Mouse (Mus musculus): ENCODE results near the gene Trabd2b. TPM values are rescaled to one million over a fixed set of nuclear protein-coding genes. Genes with fewer than 3 reads are reported as not detected.

Gene Trabd2b
- total and polyA plus RNA-seq, 2 experiments from 2014 or later: 4.5 to 10.5 TPM

- 81% methylated on average over 3 of the region's 3 CpGs for WGBS
- DNase-seq (ENCODE audit: low spot score) (no peak), ATAC-seq (ENCODE audit: insufficient read depth, low read depth) (no peak)
- Histone ChIP-seq H3K36me3 (replicated peaks; ENCODE audit: control insufficient read depth, insufficient read depth, low read length) (no peaks in the 10 kb centered on the region), H3K27me3 (ENCODE audit: control insufficient read depth, insufficient read depth, low read length) (no peaks in the 10 kb centered on the region), H3K27ac (ENCODE audit: low read depth) (no peak overlapping the region), H3K4me1 (ENCODE audit: control insufficient read depth, insufficient read depth) (peaks cover 6% of the 10 kb centered on the region; the same call in 1 of the 2 replicates), H3K9ac (replicated peaks; ENCODE audit: low read depth, low read length) (no peak overlapping the region), H3K4me3 (ENCODE audit: low read depth, low read length) (no peak overlapping the region), H3K9me3 (replicated peaks; ENCODE audit: control insufficient read depth, low read length) (no peaks in the 10 kb centered on the region), H3K4me2 (ENCODE audit: low read depth, low read length) (no peak overlapping the region)
- no peak for TF ChIP-seq EP300 (IDR thresholded peaks at IDR 0.05; ENCODE audit: low read depth)
- TF ChIP-seq CTCF (IDR thresholded peaks at IDR 0.05; ENCODE audit: low read depth): no peak
Measured at GRCm38 (mm10) chr4:114442661-114443060, 36.1 kb downstream of the Trabd2b start.

GRCm38 (mm10) chr4:114448393-114449052 lies 42.0 kb downstream of the Trabd2b start:
- Histone ChIP-seq H3K36me3 (replicated peaks; ENCODE audit: control insufficient read depth, insufficient read depth, low read length) (no peaks in the 10 kb centered on the region), H3K4me2 (ENCODE audit: low read depth, low read length) (no peak overlapping the region), H3K27ac (ENCODE audit: low read depth) (peak overlapping the region; percentile 52; the same call in 1 of the 2 replicates), H3K9ac (replicated peaks; ENCODE audit: low read depth, low read length) (no peak overlapping the region), H3K4me3 (ENCODE audit: low read depth, low read length) (no peak overlapping the region), H3K4me1 (ENCODE audit: control insufficient read depth, insufficient read depth) (peaks cover 38% of the 10 kb centered on the region), H3K9me3 (replicated peaks; ENCODE audit: control insufficient read depth, low read length) (no peaks in the 10 kb centered on the region), H3K27me3 (ENCODE audit: control insufficient read depth, insufficient read depth, low read length) (no peaks in the 10 kb centered on the region)
- ATAC-seq (ENCODE audit: insufficient read depth, low read depth) (no peak), DNase-seq (ENCODE audit: low spot score) (no peak)
- WGBS: 64% methylated on average over 9 of the region's 9 CpGs
- TF ChIP-seq CTCF (IDR thresholded peaks at IDR 0.05; ENCODE audit: low read depth) (no peak), EP300 (IDR thresholded peaks at IDR 0.05; ENCODE audit: low read depth) (no peak)

GRCm38 (mm10) chr4:114453101-114453500 lies 46.6 kb downstream of the Trabd2b start:
- TF ChIP-seq EP300 (IDR thresholded peaks at IDR 0.05; ENCODE audit: low read depth): no peak
- TF ChIP-seq CTCF (IDR thresholded peaks at IDR 0.05; ENCODE audit: low read depth): no peak
- peaks cover 59% of the 10 kb centered on the region for H3K4me1 ChIP-seq (ENCODE audit: control insufficient read depth, insufficient read depth)
- H3K9ac ChIP-seq (replicated peaks; ENCODE audit: low read depth, low read length): no peak overlapping the region
- no peaks in the 10 kb centered on the region for H3K9me3 ChIP-seq (replicated peaks; ENCODE audit: control insufficient read depth, low read length)
- H3K4me2 ChIP-seq (ENCODE audit: low read depth, low read length): no peak overlapping the region
- WGBS: 92% methylated on average over 3 of the region's 3 CpGs
- no peak for ATAC-seq (ENCODE audit: insufficient read depth, low read depth)
- H3K36me3 ChIP-seq (replicated peaks; ENCODE audit: control insufficient read depth, insufficient read depth, low read length): no peaks in the 10 kb centered on the region
- H3K4me3 ChIP-seq (ENCODE audit: low read depth, low read length): no peak overlapping the region
- H3K27ac ChIP-seq (ENCODE audit: low read depth): no peak overlapping the region
- H3K27me3 ChIP-seq (ENCODE audit: control insufficient read depth, insufficient read depth, low read length): no peaks in the 10 kb centered on the region
- no peak for DNase-seq (ENCODE audit: low spot score)

GRCm38 (mm10) chr4:114454016-114454415 lies 47.5 kb downstream of the Trabd2b start:
- no peaks in the 10 kb centered on the region for H3K27me3 ChIP-seq (ENCODE audit: control insufficient read depth, insufficient read depth, low read length)
- peak overlapping the region; percentile 80 for H3K27ac ChIP-seq (ENCODE audit: low read depth)
- H3K4me2 ChIP-seq (ENCODE audit: low read depth, low read length): no peak overlapping the region
- no peak overlapping the region for H3K4me3 ChIP-seq (ENCODE audit: low read depth, low read length)
- TF ChIP-seq EP300 (IDR thresholded peaks at IDR 0.05; ENCODE audit: low read depth) (no peak), CTCF (IDR thresholded peaks at IDR 0.05; ENCODE audit: low read depth) (no peak)
- no peak for DNase-seq (ENCODE audit: low spot score)
- no peak for ATAC-seq (ENCODE audit: insufficient read depth, low read depth)
- H3K9me3 ChIP-seq (replicated peaks; ENCODE audit: control insufficient read depth, low read length): no peaks in the 10 kb centered on the region
- H3K9ac ChIP-seq (replicated peaks; ENCODE audit: low read depth, low read length): no peak overlapping the region
- H3K4me1 ChIP-seq (ENCODE audit: control insufficient read depth, insufficient read depth): peaks cover 60% of the 10 kb centered on the region
- 78% methylated on average over 4 of the region's 4 CpGs for WGBS
- no peaks in the 10 kb centered on the region for H3K36me3 ChIP-seq (replicated peaks; ENCODE audit: control insufficient read depth, insufficient read depth, low read length)

GRCm38 (mm10) chr4:114454495-114455186 lies 48.1 kb downstream of the Trabd2b start:
- H3K9me3 ChIP-seq (replicated peaks; ENCODE audit: control insufficient read depth, low read length): no peaks in the 10 kb centered on the region
- 63% methylated on average over 3 of the region's 3 CpGs for WGBS
- DNase-seq (ENCODE audit: low spot score): peak; percentile 77
- H3K4me2 ChIP-seq (ENCODE audit: low read depth, low read length): no peak overlapping the region
- ATAC-seq (ENCODE audit: insufficient read depth, low read depth): peak; percentile 50
- no peak; the same call in 1 of the 2 replicates for TF ChIP-seq CTCF (IDR thresholded peaks at IDR 0.05; ENCODE audit: low read depth)
- TF ChIP-seq EP300 (IDR thresholded peaks at IDR 0.05; ENCODE audit: low read depth): no peak
- no peak overlapping the region for H3K4me3 ChIP-seq (ENCODE audit: low read depth, low read length)
- H3K9ac ChIP-seq (replicated peaks; ENCODE audit: low read depth, low read length): no peak overlapping the region
- H3K4me1 ChIP-seq (ENCODE audit: control insufficient read depth, insufficient read depth): peaks cover 62% of the 10 kb centered on the region
- H3K36me3 ChIP-seq (replicated peaks; ENCODE audit: control insufficient read depth, insufficient read depth, low read length): no peaks in the 10 kb centered on the region
- H3K27ac ChIP-seq (ENCODE audit: low read depth): peak overlapping the region; percentile 80
- H3K27me3 ChIP-seq (ENCODE audit: control insufficient read depth, insufficient read depth, low read length): no peaks in the 10 kb centered on the region

All from heart, postnatal 0 days (tissue).